In the genomic region with DNA sequence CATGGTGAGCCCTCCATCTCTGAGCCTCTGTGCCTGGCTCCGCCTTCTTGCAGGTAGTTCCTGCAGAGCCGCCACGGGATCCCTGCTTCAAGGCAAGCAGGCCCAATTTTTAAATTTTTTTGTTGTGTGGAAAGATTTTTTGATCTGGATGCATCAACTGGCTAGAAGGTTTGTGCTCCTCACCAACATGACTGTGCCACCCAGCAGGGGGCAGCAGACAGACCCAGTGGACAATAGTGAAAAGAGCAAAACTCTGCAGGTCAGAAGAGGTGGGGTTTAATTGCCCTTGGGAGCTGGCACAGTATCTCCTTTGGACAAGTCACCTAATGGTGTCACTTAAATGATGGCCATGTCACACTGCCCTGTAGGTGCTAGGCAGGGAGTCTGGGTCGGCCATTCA, we compare ENCODE assay signal across 9 mouse cellular contexts.
DNase-seq lines count a peak whose midpoint lies in the region; ATAC-seq and TF ChIP-seq lines count a peak whose summit lies in the region.
"Had no signal": no experiment of that assay in that cellular context is flagged by ENCODE, and none has a peak within 500 bp of the region (broad histone marks: within the 10 kb centered on the region; RNA-seq: fewer than 3 reads in every experiment).

No protein-coding gene starts in this region.

- peak; percentile 60 for TF ChIP-seq CTCF in forebrain, postnatal 0 days (IDR thresholded peaks at IDR 0.05; ENCODE audit: low read depth)

- 78% methylated on average over 4 of the region's 4 CpGs for WGBS in forebrain, postnatal 0 days
- 79% methylated on average over 4 of the region's 4 CpGs for WGBS in forebrain, embryonic 16.5 days

- H3K9me3 ChIP-seq in forebrain, postnatal 0 days (ENCODE audit: low read length), result no peaks in the 10 kb centered on the region
- H3K9me3 ChIP-seq in forebrain, embryonic 16.5 days (ENCODE audit: control insufficient read depth, low read length), result no peaks in the 10 kb centered on the region
- H3K9me3 ChIP-seq: midbrain, embryonic 12.5 days had no signal

- H3K4me2 ChIP-seq in forebrain, postnatal 0 days (ENCODE audit: low read depth), result no peak overlapping the region
- no peak overlapping the region for H3K4me2 ChIP-seq in forebrain, embryonic 16.5 days (ENCODE audit: low read length)
- H3K4me2 ChIP-seq: midbrain, embryonic 12.5 days had no signal

- H3K9ac ChIP-seq in forebrain, postnatal 0 days, result no peak overlapping the region
- H3K9ac ChIP-seq in forebrain, embryonic 16.5 days (replicated peaks; ENCODE audit: low read depth, low read length), result no peak overlapping the region
- H3K9ac ChIP-seq: midbrain, embryonic 12.5 days had no signal

- H3K27me3 ChIP-seq in forebrain, postnatal 0 days (ENCODE audit: insufficient read depth, low read length), result peaks cover 3% of the 10 kb centered on the region; the same call in 1 of the 2 replicates
- no peaks in the 10 kb centered on the region for H3K27me3 ChIP-seq in forebrain, embryonic 16.5 days (replicated peaks; ENCODE audit: control insufficient read depth, insufficient read depth, low read length)
- H3K27me3 ChIP-seq: midbrain, embryonic 12.5 days had no signal

- DNase-seq in forebrain, postnatal 0 days, result peak; percentile 41
- peak; percentile 42 for DNase-seq in Muller cell, postnatal 12 days (ENCODE audit: inconsistent ontology term)
- DNase-seq in cerebellum, postnatal 10 days, result peak; percentile 75 to 77
- DNase-seq in heart, adult 9 months (ENCODE audit: low spot score in 2 of 2), result peak; percentile 64 to 83
- peak; percentile 41 to 52 for DNase-seq in layer of hippocampus, postnatal 36 days
- peak; percentile 78 to 80 for DNase-seq in spleen, postnatal 36 days (ENCODE audit: low spot score in 2 of 2)

- no peaks in the 10 kb centered on the region for H3K36me3 ChIP-seq in forebrain, postnatal 0 days (ENCODE audit: insufficient read depth)
- no peaks in the 10 kb centered on the region for H3K36me3 ChIP-seq in forebrain, embryonic 16.5 days (ENCODE audit: control insufficient read depth, insufficient read depth)
- H3K36me3 ChIP-seq: midbrain, embryonic 12.5 days had no signal

- peaks cover 3% of the 10 kb centered on the region; the same call in 1 of the 2 replicates for H3K4me1 ChIP-seq in forebrain, postnatal 0 days (ENCODE audit: insufficient read depth)
- H3K4me1 ChIP-seq in forebrain, embryonic 16.5 days (replicated peaks; ENCODE audit: control insufficient read depth, insufficient read depth, low read length), result peaks cover 6% of the 10 kb centered on the region
- H3K4me1 ChIP-seq: midbrain, embryonic 12.5 days had no signal

- H3K27ac ChIP-seq in forebrain, postnatal 0 days (ENCODE audit: low read depth, low read length), result no peak overlapping the region
- no peak overlapping the region for H3K27ac ChIP-seq in forebrain, embryonic 16.5 days (ENCODE audit: low read length)
- H3K27ac ChIP-seq: midbrain, embryonic 12.5 days had no signal

- H3K4me3 ChIP-seq in forebrain, postnatal 0 days (ENCODE audit: low read depth, low read length), result no peak overlapping the region
- H3K4me3 ChIP-seq in forebrain, embryonic 16.5 days (replicated peaks; ENCODE audit: low read length), result no peak overlapping the region
- H3K4me3 ChIP-seq: midbrain, embryonic 12.5 days had no signal

- no peak for ATAC-seq in forebrain, postnatal 0 days
- ATAC-seq in forebrain, embryonic 16.5 days, result no peak
- peak; percentile 65 for ATAC-seq in megakaryocyte-erythroid progenitor cell, adult 5-6 weeks (replicated peaks; ENCODE audit: low FRiP score, low TSS enrichment, poor library complexity, severe bottlenecking)
